Mouse (Mus musculus): ENCODE data around the gene Zfp677. TPM values are rescaled to one million over a fixed set of nuclear protein-coding genes. Genes with fewer than 3 reads are reported as not detected.

The Zfp677 gene
- 6.3 TPM for total RNA-seq (2023)

GRCm38 (mm10) chr17:21383391-21384056 lies at the start of gene Zfp677:
Gene Zfp677 (plus strand): TSS chr17:21383748.

GRCm38 (mm10) chr17:21422664-21423599 lies 39.4 kb downstream of the Zfp677 start, which contains the start of gene Zfp54:
Gene Zfp54 (plus strand): TSS chr17:21423227.

Other genes with a start within 250 kb of the Zfp677 start
- not detected for gene Vmn1r234, start 157.7 kb upstream of the Zfp677 start, total RNA-seq (2023)
- not detected for gene Vmn1r235, start 127.3 kb upstream of the Zfp677 start, total RNA-seq (2023)
- gene Vmn1r236, start 100.8 kb upstream of the Zfp677 start, total RNA-seq (2023): not detected
- not detected for gene Vmn1r237, start 71.9 kb upstream of the Zfp677 start, total RNA-seq (2023)
- 1.8 TPM for gene Zfp54, start 39.5 kb downstream of the Zfp677 start, total RNA-seq (2023)
- gene Zfp51, start 66.6 kb downstream of the Zfp677 start, total RNA-seq (2023): 25.6 TPM
- gene Zfp53, start 105.2 kb downstream of the Zfp677 start, total RNA-seq (2023): 35.9 TPM
- gene Zfp52, start 151.8 kb downstream of the Zfp677 start, total RNA-seq (2023): 5.1 TPM
- gene Zfp948, start 183.3 kb downstream of the Zfp677 start, total RNA-seq (2023): 0.82 TPM

Measured in CD4-positive naive resting alpha-beta T cell, adult 76 days (primary cell).